Mouse (Mus musculus): ENCODE measurements around the gene Kctd18.

Kctd18 gene

GRCm38 (mm10) chr1:57942215-57942614 lies 76.5 kb downstream of the Kctd18 start:
- ChIA-PET CTCF (interaction anchor here in 1 of 4 experiments (0.8 kb wide), 1 partner anchor 16 kb away, joined by 3 read pairs; no protein-coding TSS in a partner anchor), POLR2A (interaction anchor here in 1 of 4 experiments (1.3 kb wide), 1 partner anchor 27 kb away, joined by 4 read pairs; no protein-coding TSS in a partner anchor)

- POLR2A ChIA-PET, result no interaction called here
Observed at GRCm38 (mm10) chr1:57941734-57942133, 77.0 kb downstream of the Kctd18 start.

GRCm38 (mm10) chr1:57941095-57941494 lies 77.7 kb downstream of the Kctd18 start:
- ChIA-PET POLR2A (no interaction called here), CTCF (interaction anchor here in 1 of 4 experiments (0.5 kb wide), 1 partner anchor 22 kb away, joined by 4 read pairs; no protein-coding TSS in a partner anchor)

More at GRCm38 (mm10) chr1:57941734-57942133, 77.0 kb downstream of the Kctd18 start:
- CTCF ChIA-PET, result interaction anchor here in 1 of 4 experiments (0.5 kb wide), 1 partner anchor 22 kb away, joined by 4 read pairs; no protein-coding TSS in a partner anchor

GRCm38 (mm10) chr1:57940691-57941090 lies 78.1 kb downstream of the Kctd18 start:
- POLR2A ChIA-PET, result no interaction called here
- CTCF ChIA-PET, result no interaction called here

- CTCF ChIA-PET, result no interaction called here
- POLR2A ChIA-PET, result no interaction called here
Observed at GRCm38 (mm10) chr1:57934287-57934686, 84.5 kb downstream of the Kctd18 start.

- ChIA-PET CTCF (no interaction called here), POLR2A (no interaction called here)
Observed at GRCm38 (mm10) chr1:57918567-57918966, 100.2 kb downstream of the Kctd18 start.

GRCm38 (mm10) chr1:57917342-57917741 lies 101.4 kb downstream of the Kctd18 start:
- CTCF ChIA-PET, result no interaction called here
- POLR2A ChIA-PET, result no interaction called here

- CTCF ChIA-PET, result no interaction called here
- POLR2A ChIA-PET, result interaction anchor here in 1 of 4 experiments (1.0 kb wide), 1 partner anchor 259 kb away, joined by 3 read pairs; no protein-coding TSS in a partner anchor
Observed at GRCm38 (mm10) chr1:57911561-57911960, 107.2 kb downstream of the Kctd18 start.

- ChIA-PET POLR2A (no interaction called here), CTCF (interaction anchor here in 1 of 4 experiments (0.6 kb wide), 1 partner anchor 1271 kb away, joined by 6 read pairs; no protein-coding TSS in a partner anchor)
Observed at GRCm38 (mm10) chr1:57906312-57906711, 112.4 kb downstream of the Kctd18 start.

- POLR2A ChIA-PET, result no interaction called here
- CTCF ChIA-PET, result no interaction called here
Observed at GRCm38 (mm10) chr1:57905912-57906311, 112.8 kb downstream of the Kctd18 start.
